Mouse (Mus musculus): ENCODE results near the gene Ttll6.
"Not testable (repeated sequence)": the region's sequence is repeated elsewhere in the genome, so short reads cannot be mapped to it uniquely, and the experiment has no call there.

Ttll6 gene

DNA sequence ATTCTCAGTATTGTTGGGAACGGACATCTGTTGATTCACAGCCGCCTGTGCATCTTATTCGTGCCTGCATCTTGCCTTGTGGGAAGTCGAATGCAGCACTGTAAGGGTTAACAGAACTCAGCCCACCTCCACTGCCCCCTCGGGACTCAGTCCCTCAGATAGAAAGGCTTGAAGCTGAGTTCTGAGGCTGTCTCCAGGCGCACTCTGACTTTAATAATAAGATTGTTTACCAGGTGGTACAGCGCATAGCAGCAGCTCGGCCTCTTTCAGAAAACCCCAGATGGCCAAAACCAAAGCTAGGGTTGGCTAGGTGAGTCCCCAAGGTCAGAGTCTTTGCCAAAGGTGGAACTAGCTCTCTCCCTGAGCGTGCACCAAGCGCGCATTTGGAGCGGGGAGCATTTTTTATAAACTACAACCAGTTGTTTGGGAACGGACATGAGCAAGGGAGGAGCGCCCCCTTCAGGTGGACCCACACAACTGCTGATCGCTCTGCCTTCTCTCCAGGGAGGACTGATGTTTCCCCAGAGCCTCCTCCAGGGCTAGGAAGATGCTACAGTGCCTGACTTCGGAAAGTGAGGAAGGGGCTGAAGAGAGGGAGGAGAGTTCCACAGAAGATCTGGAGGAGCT, at the start of gene Ttll6:
Gene Ttll6 (plus strand): TSS at position 548 of the 627 bp plus-strand sequence.
- peak; percentile 25 for DNase-seq (ENCODE audit: low read depth, low spot score)

DNA sequence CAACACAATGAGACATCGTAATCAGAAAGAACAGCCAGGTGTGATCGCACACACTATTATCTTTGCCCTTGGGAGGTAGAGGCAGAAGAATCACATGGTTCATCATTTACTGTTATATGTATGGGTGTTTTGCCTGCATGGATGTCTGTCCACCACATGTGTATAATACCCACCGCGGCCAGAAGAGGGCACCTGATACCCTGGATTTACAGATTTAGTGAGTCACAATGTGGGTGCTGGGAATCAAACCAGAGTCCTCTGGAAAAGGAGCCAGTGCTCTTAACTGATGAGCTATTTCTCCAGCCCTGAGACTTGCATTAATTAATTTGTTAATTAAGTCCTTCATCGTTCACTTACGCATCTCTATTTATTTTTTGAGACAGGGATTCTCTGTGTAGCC, 45.6 kb upstream of the Ttll6 start:
- no peak for DNase-seq (ENCODE audit: low read depth, low spot score)

DNA sequence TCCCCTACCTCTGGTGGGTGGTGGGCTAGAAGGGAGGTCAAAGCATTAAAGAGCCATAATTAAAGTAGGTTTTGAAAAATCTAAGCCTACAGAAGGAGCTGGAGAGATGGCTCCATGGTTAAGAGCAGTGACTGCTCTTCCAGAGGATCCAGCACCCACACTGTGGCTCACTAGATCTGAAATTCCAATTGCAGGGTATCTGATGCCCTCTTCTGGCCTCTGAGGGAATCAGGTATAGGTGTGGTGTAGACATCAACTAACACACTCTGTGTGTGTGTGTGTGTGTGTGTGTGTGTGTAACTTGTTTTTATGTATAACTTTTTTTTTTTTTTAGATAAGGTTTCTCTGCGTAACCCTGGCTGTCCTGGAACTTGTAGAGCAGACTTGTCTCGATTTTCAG, 42.5 kb upstream of the Ttll6 start:
- peak; percentile 32 for DNase-seq (ENCODE audit: low read depth, low spot score)

DNA sequence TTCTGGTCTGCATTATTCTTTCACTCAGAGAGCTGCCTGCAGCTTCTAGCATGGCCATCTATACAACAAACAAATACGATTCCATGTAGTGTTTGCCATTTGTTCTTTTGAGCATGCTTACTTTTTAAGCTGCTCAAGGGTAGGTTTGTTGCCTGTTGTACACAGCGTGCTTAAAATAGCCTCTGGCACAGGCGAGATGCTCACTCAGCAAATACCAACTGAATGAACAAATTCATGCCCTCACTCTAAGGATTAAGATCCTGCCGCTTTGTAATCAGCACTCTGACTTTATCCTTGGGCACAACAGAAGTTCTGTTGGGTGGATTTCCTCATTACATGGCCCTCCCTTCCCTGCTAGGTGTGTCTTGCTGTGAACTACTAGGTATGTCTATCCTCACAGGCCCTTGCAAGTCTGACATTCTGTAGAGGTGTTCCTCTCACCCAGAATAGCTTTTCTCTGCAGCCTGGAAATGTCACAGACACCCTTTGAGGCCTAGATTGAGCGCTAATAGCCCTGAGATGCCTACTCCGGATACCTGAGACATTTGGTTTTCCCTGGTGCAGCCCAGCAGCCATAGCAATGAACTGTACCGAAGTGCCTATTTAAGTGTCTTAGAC, 40.8 kb upstream of the Ttll6 start:
- DNase-seq (ENCODE audit: low read depth, low spot score): no peak

DNA sequence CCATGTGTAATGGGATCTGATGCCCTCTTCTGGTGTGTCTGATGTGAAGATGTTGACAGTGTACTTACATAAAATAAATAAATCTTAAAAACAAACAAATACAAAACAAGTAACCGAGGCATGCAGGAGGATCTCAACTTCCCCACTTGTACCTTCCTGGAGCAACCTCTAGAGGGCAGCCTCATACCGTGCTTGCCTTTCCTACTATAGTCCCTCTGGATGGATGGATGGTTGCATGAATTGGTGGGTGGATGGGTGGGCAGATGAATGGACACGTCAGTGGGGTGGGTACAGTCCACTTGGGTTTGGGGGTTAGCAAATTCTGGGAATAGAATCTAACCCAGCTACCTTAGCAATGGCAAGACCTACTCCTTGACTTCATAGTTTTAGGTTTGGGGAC, 40.2 kb upstream of the Ttll6 start:
- peak; percentile 33 for DNase-seq (ENCODE audit: low read depth, low spot score)

DNA sequence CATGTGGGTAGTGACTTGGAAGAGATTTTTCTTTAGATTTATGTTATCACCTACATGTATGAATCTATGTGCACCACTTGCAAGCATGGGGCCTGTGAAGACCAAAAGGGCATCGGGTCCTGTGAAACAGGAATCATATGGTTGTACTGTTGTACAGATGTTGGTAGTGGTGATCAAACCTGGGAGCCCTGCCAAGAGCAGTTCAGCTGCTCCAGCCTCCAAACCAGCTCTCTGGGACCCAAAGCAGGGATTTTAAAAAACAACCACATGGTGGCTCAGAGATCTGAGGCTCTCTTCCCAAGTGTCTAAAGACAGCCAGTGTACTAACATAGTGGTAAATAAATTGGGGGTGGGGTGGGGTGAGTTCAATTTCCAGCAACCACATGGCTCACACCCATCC, 25.2 kb upstream of the Ttll6 start:
- no peak for DNase-seq (ENCODE audit: low read depth, low spot score)

DNA sequence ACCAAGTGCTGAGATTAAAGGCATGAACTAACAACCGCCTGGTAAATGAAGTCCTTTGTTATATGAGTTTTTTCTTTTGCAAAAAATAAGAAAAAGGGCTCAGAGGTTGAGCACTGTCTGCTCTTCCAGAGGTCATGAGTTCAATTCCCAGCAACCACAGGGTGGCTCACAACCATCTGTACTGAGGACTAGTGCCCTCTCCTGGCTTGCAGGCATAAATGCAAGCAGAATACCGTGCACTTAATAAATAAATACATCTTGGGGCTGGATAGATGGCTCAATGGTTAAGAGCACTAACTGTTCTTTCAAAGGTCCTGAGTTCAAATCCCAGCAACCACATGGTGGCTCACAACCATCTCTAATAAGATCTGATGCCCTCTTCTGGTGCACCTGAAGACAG, 22.6 kb upstream of the Ttll6 start:
- DNase-seq (ENCODE audit: low read depth, low spot score): peak; percentile 10

DNA sequence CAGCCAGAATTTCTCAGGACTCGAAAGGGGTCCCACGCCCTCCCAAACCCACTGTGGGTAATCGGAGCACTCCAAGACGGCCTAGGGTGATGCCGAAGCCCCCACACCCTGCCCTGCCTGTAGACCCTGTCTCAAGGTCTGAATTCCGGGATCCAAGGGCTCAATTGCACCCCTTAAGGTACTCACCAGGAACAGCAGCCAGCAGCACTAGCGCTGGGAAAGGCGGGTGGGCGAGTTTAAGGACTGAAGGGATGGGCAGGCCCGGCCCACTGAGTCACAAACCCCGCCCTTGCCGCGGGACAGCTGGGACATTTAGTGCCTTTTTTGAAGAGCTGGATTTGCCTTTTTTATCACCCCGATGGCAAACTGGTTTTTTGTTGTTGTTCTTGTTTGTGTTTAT, 21.8 kb upstream of the Ttll6 start, which contains the start of gene Calcoco2:
Gene Calcoco2 (minus strand): TSS at position 214 of the 400 bp plus-strand sequence.
- DNase-seq (ENCODE audit: low read depth, low spot score): no peak

DNA sequence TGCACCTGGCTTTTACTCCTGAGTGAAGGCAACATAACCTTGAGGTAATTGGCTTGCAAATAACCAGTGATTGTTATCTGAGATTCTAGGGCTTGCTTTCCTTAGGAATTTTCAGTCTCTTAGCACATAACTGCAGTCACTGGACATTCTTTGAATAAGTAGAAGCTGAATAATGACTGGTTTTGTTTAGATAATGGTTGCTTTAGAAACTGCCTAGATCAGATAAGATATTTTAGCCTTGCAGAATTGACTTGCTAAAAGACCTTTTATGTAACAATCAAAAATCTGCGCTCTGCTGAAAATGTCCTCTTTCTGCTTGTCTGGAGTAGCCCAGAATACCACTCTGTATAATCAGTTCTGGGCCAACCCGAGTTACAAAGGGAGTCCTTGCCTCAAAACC, 19.5 kb upstream of the Ttll6 start:
- no peak for DNase-seq (ENCODE audit: low read depth, low spot score)

DNA sequence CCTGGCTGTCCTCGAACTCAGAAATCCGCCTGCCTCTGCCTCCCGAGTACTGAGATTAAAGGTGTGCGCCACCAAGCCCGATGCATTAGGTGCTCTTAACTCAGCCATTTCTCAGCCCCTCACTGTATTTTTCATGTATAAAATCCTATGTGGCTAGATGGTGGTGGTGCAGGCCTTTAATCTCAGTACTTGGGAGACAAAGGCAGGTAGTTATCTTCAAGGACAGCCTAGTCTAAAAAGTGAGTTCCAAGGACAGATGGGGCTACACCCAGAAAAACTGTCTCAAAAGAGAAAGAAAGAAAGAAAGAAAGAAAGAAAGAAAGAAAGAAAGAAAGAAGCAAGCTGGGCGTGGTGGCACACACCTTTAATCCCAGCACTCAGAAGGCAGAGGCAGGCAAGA, 18.2 kb upstream of the Ttll6 start:
- DNase-seq (ENCODE audit: low read depth, low spot score): no peak

DNA sequence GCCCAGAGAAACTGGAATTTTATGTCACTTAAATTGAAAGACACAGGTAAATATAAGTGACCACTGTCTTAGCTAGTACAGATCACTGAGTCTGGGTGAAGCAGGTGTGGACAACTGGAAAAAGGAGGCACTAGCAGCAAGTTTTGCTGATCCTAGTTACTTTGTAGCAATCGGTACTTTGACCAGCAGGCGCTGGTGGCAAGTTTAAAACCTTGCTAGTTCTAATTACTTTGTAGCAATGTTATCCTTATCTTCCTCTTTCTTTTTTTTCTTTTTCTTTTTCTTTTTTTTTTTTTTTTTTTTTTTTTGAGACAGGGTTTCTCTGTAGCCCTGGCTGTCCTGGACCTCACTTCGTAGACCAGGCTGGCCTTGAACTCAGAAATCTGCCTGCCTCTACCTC, 17.5 kb upstream of the Ttll6 start:
- DNase-seq (ENCODE audit: low read depth, low spot score): no peak

DNA sequence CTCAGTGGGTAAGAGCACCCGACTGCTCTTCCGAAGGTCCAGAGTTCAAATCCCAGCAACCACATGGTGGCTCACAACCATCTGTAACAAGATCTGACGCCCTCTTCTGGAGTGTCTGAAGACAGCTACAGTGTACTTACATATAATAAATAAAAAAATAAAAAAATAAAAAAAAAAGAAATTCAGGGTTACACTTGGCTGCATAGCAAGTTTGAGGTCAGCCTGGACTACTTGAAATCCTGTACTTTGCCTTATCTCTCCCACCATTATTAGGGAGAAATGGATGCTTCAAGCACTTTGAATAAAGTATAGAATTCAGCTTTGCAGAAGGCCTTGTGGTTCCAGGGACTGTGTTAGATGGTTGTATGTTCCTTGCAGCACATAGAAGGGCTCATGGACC, 16.7 kb upstream of the Ttll6 start:
- not testable (repeated sequence) for DNase-seq (ENCODE audit: low read depth, low spot score)

DNA sequence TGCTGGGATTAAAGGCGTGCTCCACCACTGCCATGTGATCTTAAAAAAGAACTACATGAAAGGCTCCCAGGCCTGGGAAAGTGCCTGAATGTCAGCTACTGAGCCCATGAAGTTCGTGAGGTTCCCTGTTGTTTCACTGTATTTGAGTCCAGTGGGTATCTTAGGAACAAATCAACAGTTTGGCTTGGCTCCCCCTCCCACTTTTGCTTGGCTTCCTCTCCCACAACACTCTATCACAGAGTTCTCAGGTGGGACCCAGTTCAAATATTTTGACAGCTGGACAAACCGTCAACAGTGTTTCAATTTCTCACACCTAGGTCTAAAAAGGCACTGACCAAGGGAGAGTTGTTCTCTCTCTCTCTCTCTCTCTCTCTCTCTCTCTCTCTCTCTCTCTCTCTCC, 14.2 kb upstream of the Ttll6 start:
- no peak for DNase-seq (ENCODE audit: low read depth, low spot score)

DNA sequence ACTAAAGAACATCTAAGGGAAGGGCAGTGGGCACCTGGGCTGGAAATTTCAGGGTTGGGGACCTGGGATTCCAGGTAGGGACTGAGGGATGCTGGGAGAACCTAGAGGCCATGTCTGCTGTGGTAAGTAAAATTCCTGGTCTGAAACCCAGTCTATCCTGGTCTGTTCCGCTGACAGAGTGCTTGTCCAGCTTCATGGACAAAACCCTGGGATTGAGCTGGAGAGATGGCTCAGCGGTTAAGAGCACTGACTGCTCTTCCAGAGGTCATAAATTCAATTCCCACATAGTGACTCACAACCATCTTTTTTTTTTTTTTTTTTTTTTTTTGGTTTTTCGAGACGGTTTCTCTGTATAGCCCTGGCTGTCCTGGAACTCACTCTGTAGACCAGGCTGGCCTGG, 10.8 kb upstream of the Ttll6 start:
- not testable (repeated sequence) for DNase-seq (ENCODE audit: low read depth, low spot score)

DNA sequence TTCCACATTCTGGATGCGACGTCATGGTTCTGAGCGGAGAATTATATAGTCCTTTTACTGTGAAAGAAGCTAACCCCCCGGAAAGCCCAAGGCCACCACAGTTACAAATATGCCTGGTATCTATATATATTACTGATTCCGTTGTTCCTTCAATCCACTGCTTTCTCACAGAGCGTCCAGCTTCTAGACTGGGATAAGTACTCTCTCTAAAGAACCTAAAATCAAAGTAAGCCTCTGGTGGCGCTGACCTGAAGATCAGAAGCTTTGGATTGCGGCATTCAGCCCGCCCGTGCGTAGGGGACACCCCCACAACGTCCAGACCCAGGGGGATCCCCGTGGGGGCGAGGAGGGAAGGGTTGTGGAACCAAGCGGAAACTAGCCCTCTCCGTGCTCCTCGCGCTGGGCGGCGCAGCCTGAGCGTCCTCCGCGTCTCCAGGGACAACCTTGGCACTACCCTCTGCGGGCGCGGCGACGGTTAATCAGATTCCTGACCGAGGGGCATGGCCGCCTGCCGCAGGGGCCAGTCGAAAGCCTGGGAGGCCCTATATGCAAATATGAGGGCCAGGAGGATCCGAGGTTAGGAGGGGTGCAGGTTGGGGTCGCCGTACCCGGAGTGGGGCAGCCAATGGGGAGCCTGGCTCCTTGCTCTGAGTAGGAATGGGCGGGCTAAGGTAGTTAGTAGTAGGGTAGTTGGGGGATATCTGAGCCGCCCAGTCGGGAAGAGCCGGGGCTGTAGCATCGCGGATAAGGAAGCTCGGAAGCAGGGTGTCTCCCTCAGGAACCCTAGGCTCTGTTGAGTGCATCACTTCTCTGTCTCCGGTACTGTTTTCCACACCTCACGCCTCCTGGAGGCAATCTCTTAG, 9.3 kb upstream of the Ttll6 start:
- DNase-seq (ENCODE audit: low read depth, low spot score): no peak

DNA sequence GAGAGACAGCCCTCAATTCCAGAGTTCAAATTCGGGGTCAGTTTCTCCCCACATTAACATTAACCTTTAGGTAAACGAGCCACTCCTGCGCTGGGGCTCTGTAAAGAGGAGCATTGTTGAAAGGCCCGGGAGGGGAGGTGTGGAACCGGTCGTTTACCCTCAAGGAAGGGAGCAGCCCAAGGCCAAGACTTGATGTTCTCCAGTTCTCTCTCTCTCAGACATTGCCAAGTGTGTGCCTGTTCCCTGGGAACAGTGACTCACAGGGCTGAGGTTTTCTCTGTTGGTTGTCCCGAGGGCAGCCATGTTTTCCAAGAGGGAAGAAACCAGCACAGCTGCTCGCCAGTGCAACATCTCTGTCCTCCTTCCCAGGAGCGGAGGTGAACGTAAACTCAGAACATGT, 3.0 kb upstream of the Ttll6 start:
- DNase-seq (ENCODE audit: low read depth, low spot score): no peak

DNA sequence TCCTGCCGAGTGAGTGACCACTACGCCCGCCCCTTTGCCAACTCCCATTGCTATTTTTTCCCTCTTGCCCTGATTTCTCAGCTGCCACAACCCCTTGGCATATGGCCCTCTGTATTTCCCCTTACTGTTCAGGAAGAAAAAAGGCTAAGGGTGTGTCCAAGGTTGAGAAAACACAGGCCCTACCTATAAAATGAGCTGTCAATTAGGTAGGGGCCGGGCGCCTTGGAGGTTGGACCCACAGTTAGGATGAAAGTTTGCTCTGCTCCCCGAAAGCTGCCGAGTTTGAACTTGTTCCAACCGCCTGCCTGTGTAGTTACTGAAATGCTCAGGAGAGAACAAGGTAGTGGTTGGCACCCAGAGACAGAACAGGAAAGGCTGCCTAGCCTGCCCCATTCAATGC, 2.3 kb downstream of the Ttll6 start:
- DNase-seq (ENCODE audit: low read depth, low spot score): no peak

DNA sequence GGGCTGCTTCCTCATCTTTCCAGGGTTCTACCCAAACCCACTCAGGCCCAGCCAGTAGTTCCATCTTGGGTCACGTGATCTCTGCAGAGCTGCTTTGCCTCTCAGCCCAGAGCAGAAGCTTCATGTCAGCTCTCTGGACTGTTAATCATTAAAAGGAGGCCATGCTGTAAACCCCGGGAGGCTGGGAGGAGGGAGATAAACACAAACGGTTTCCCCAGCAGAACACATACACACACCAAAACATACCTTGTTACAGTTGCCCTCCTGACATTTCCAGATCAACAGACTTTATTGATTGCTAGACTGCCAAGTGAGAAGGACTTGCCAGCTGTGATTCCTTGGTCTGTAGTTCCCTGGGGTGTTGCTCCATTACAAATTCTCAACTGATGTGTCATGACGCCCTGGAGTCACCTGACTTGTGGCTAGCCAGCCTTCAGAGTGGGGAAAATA, 7.2 kb downstream of the Ttll6 start:
- no peak for DNase-seq (ENCODE audit: low read depth, low spot score)

DNA sequence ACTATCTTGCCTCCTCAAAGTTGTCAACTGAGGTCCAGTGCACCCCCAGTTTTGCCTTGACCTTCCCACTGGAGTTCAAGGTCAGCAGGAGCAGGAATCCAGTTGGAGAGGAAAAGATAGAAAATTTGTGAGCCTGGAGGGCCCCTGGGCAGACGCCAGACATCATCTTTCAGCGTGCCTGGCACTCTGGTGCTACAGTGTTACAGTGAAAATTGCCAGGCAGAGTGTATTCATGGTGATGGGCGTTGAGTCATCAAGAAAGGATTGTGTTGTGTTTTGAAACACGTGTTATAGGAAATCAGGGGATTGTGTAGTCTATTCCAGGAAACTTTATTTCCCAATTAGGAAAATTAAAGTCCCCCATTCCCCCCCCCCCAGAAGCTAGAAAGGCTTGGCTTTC, 10.2 kb downstream of the Ttll6 start:
- no peak for DNase-seq (ENCODE audit: low read depth, low spot score)

DNA sequence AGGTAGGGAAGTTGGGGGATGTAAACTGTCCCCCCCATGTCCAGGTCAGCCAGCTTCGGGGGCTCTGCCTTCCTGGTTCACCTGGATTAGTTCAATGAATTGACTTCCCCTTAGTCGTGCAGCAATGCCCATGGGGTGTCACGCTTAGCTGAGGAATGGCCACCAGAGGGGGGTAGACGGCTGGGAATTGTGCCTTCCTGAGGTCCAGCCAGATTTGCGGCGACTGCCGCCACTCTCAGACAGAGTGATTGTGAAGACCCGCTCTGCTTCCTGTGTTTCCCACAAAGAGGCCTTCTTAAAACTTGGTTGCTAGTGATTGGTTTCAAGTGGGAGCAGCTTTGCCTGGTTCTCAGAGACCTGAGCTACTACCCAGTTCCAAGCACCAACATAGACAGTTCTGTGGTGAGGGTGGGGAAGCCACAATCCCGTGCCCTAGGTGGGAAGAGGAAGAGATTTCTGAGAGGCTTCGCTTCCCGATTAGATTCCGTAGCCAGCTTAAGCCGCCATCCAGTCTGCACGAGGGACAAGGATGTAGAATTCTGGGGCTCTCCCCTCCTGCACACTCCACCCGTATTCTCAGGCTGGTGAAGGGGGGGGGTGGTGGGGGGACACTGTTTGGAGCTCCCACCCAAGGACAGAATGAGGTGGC, 12.2 kb downstream of the Ttll6 start:
- DNase-seq (ENCODE audit: low read depth, low spot score): peak; percentile 32

DNA sequence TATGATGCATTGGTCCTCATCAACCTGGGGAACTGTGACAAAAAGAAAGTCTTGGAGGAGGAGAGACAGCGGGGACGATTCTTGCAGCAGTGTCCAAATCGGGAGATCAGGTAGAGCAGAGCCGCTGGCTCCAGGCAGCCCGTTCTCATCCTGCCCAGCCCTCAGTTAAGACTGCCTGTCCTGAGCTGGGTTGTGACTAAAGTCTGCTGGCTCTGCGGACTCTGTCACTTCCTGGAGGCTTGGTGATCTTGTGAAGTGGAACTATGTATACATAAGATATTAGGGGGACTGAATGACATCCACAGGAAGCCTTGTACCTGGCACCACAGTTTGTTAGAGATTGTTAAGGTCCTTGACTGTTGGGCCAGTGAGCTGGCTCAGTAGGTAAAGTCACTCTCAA, 13.9 kb downstream of the Ttll6 start:
- DNase-seq (ENCODE audit: low read depth, low spot score): no peak

DNA sequence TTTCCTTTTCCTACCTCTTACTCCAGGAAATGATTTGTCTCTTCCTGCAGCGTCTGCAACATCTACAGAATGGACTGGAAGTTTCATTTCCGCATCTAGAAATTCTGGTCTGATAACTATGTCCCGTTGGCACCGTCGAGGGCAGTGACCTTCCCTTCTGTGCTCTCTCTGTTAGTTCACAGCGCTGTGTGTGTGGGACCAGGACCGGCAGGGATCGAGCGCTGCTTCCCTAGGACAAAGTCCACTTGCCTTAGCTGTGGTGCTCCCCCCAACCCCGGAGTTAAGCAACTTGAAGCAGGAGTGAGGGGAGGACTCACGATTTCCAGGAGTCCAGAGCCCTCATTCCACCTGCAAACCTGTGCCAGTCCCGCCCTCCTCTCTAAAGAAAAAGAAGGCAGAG, 31.2 kb downstream of the Ttll6 start:
- no peak for DNase-seq (ENCODE audit: low read depth, low spot score)
